ENCODE assay signal across 5 mouse cellular contexts in genomic region chr10:59685586-59685985, GRCm38 (mm10). TPM values are rescaled to one million over a fixed set of nuclear protein-coding genes. Genes with fewer than 3 reads are reported as not detected.
ATAC-seq and TF ChIP-seq lines count a peak whose summit lies in the region.
"Not testable (repeated sequence)": the region's sequence is repeated elsewhere in the genome, so short reads cannot be mapped to it uniquely, and the experiment has no call there.

No protein-coding gene starts in this region.

- not testable (repeated sequence) for TF ChIP-seq CTCF in intestine, postnatal 0 days (IDR thresholded peaks at IDR 0.05; ENCODE audit: low read depth)

- not testable (repeated sequence) for H3K4me2 ChIP-seq in hindbrain, embryonic 13.5 days; hindbrain, embryonic 15.5 days; intestine, postnatal 0 days (replicated peaks; ENCODE audit: low read depth); midbrain, embryonic 13.5 days (replicated peaks); midbrain, embryonic 15.5 days

- not testable (repeated sequence) for H3K27me3 ChIP-seq in hindbrain, embryonic 13.5 days; hindbrain, embryonic 15.5 days; intestine, postnatal 0 days (replicated peaks; ENCODE audit: control insufficient read depth, insufficient read depth, low read length); midbrain, embryonic 13.5 days; midbrain, embryonic 15.5 days (replicated peaks)

- H3K4me3 ChIP-seq in hindbrain, embryonic 13.5 days; hindbrain, embryonic 15.5 days; intestine, postnatal 0 days (ENCODE audit: low read depth, low read length); midbrain, embryonic 13.5 days (replicated peaks); midbrain, embryonic 15.5 days: not testable (repeated sequence)

- H3K4me1 ChIP-seq in hindbrain, embryonic 13.5 days (replicated peaks); hindbrain, embryonic 15.5 days (replicated peaks); intestine, postnatal 0 days (replicated peaks; ENCODE audit: control insufficient read depth, insufficient read depth, low read length); midbrain, embryonic 13.5 days (replicated peaks); midbrain, embryonic 15.5 days: not testable (repeated sequence)

- not testable (repeated sequence) for H3K27ac ChIP-seq in hindbrain, embryonic 13.5 days; hindbrain, embryonic 15.5 days (replicated peaks); intestine, postnatal 0 days (ENCODE audit: low read depth, low read length); midbrain, embryonic 13.5 days; midbrain, embryonic 15.5 days

- H3K36me3 ChIP-seq in hindbrain, embryonic 13.5 days; hindbrain, embryonic 15.5 days; intestine, postnatal 0 days (ENCODE audit: control insufficient read depth, insufficient read depth); midbrain, embryonic 13.5 days; midbrain, embryonic 15.5 days (replicated peaks): not testable (repeated sequence)

- H3K9ac ChIP-seq in hindbrain, embryonic 13.5 days; hindbrain, embryonic 15.5 days; intestine, postnatal 0 days (ENCODE audit: low read depth, low read length); midbrain, embryonic 13.5 days (replicated peaks); midbrain, embryonic 15.5 days: not testable (repeated sequence)

- WGBS in hindbrain, embryonic 13.5 days, result 94% methylated on average over 3 of the region's 3 CpGs
- WGBS in hindbrain, embryonic 15.5 days, result 92% methylated on average over 3 of the region's 3 CpGs
- WGBS in intestine, postnatal 0 days, result 89% methylated on average over 3 of the region's 3 CpGs
- 93% methylated on average over 3 of the region's 3 CpGs for WGBS in midbrain, embryonic 13.5 days
- 96% methylated on average over 3 of the region's 3 CpGs for WGBS in midbrain, embryonic 15.5 days

- H3K9me3 ChIP-seq in hindbrain, embryonic 13.5 days; hindbrain, embryonic 15.5 days; intestine, postnatal 0 days (ENCODE audit: control insufficient read depth); midbrain, embryonic 13.5 days; midbrain, embryonic 15.5 days: not testable (repeated sequence)

- peak; percentile 43; the same call in 1 of the 2 replicates for ATAC-seq in hindbrain, embryonic 13.5 days (ENCODE audit: low FRiP score)
- peak; percentile 59 for ATAC-seq in hindbrain, embryonic 15.5 days (ENCODE audit: low FRiP score, low read depth)
- 0 out of 2 replicates have a peak, but pooled peaks have one; percentile 14 for ATAC-seq in intestine, postnatal 0 days
- 0 out of 2 replicates have a peak, but pooled peaks have one; percentile 50 for ATAC-seq in midbrain, embryonic 13.5 days
- 0 out of 2 replicates have a peak, but pooled peaks have one; percentile 39 for ATAC-seq in midbrain, embryonic 15.5 days (replicated peaks)

RNA-seq across cellular contexts. Expression of gene Micu1, which starts 16.7 kb away (rescaled TPM):
- polyA plus RNA-seq in hindbrain, embryonic 13.5 days (2015; fragmentation: Nextera tagmentation; extraction: Ambion mirVana), result 73.3 and 78.0 TPM in 2 replicates
- 79.7 and 80.0 TPM in 2 replicates for polyA plus RNA-seq in hindbrain, embryonic 15.5 days (2015; fragmentation: Nextera tagmentation; extraction: Ambion mirVana)
- 57.8 and 59.2 TPM in 2 replicates for polyA plus RNA-seq in intestine, postnatal 0 days (2015; fragmentation: Nextera tagmentation; extraction: Ambion mirVana)
- 72.2 and 73.0 TPM in 2 replicates for polyA plus RNA-seq in midbrain, embryonic 13.5 days (2015; fragmentation: Nextera tagmentation; extraction: Ambion mirVana)
- polyA plus RNA-seq in midbrain, embryonic 15.5 days (2015; fragmentation: Nextera tagmentation; extraction: Ambion mirVana), result 75.1 and 76.3 TPM in 2 replicates
